Mouse (Mus musculus): ENCODE results near the gene Samm50. TPM values are rescaled to one million over a fixed set of nuclear protein-coding genes. Genes with fewer than 3 reads are reported as not detected.
A peak's percentile ranks its signal among the peaks of the same experiment; 100 is the strongest.

Gene Samm50
- total and polyA plus RNA-seq, 3 experiments = 55.3 to 132 (median 79.3) TPM

DNA sequence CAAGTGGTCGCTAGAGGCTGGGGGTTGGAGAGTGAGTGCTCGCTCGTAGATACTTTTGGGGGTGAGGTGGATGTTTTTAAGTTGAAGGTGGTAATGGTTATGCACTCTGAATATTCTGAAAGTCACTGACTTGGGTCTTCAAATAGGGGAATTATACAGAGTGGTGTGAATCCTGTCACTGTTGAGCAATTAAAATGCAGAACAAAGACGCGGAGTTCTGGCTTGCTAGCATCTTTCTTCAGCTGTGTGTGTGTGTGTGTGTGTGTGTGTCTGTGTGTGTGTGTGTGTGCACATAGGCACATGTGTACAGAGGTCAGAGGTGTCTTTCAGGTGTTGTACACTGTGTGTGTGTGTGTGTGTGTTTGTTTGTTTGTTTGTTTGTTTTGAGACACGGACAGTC lies 54.2 kb downstream of the Samm50 start:
- Histone ChIP-seq H3K4me3 (replicated peaks in 1 of 3; ENCODE audit: low read depth in 2 of 3, low read length in 2 of 3, poor library complexity in 1 of 3) (no peak overlapping the region), H3K27me3 (replicated peaks) (peaks cover 3% of the 10 kb centered on the region), H3K36me3 (replicated peaks in 1 of 2; ENCODE audit: control insufficient read depth in 1 of 2, insufficient read depth in 1 of 2, low read length in 1 of 2) (no peaks in the 10 kb centered on the region), H3K4me1 (ENCODE audit: control insufficient read depth in 1 of 2, insufficient read depth in 2 of 2) (peaks cover 0 to 10% of the 10 kb centered on the region in 2 experiments; a peak in 2 of 4 replicates), H3K27ac (ENCODE audit: insufficient read depth, low read depth) (no peak overlapping the region), H3K9me3 (replicated peaks; ENCODE audit: low read length) (peaks cover 9% of the 10 kb centered on the region), H3K4me2 (ENCODE audit: insufficient read depth, low read depth, poor library complexity, severe bottlenecking) (no peak overlapping the region), H3K9ac (ENCODE audit: insufficient read depth, low read depth) (no peak overlapping the region), H3K79me2 (replicated peaks; ENCODE audit: control insufficient read depth, extremely low read depth, insufficient read depth, poor library complexity, severe bottlenecking) (no peaks in the 10 kb centered on the region)
- no peak for TF ChIP-seq EP300 (IDR thresholded peaks at IDR 0.05; ENCODE audit: low read length)
- TF ChIP-seq NRF1 (IDR thresholded peaks at IDR 0.05; ENCODE audit: low read depth, low read length) = no peak
- TF ChIP-seq TCF12 (IDR thresholded peaks at IDR 0.05; ENCODE audit: low read depth, low read length) = no peak
- TF ChIP-seq ELF1 (IDR thresholded peaks at IDR 0.05; ENCODE audit: low read depth, low read length) = no peak
- TF ChIP-seq RAD21 (IDR thresholded peaks at IDR 0.05; ENCODE audit: low read depth, low read length) = no peak
- TF ChIP-seq E2F4 (IDR thresholded peaks at IDR 0.05; ENCODE audit: insufficient replicate concordance, low read depth, low read length) = no peak
- TF ChIP-seq CHD2 (IDR thresholded peaks at IDR 0.05; ENCODE audit: low read length) = no peak
- no peak for TF ChIP-seq BHLHE40 (IDR thresholded peaks at IDR 0.05; ENCODE audit: low read depth, low read length)
- TF ChIP-seq MEF2A (IDR thresholded peaks at IDR 0.05; ENCODE audit: borderline replicate concordance, low read depth, low read length) = no peak
- TF ChIP-seq USF1 (IDR thresholded peaks at IDR 0.05; ENCODE audit: low read depth, low read length) = no peak
- DNase-seq (ENCODE audit: extremely low read depth) = no peak
- dilution Hi-C loops (cut with MboI; ENCODE audit: extremely low pct_ligation_motif_present, extremely low pct_unique_long_range_greater_than_20kb, low sequenced_read_pairs) (no loop called here), in situ Hi-C loops (cut with MboI; ENCODE audit: low pct_ligation_motif_present, low pct_unique_long_range_greater_than_20kb, low sequenced_read_pairs) (no loop called here)

DNA sequence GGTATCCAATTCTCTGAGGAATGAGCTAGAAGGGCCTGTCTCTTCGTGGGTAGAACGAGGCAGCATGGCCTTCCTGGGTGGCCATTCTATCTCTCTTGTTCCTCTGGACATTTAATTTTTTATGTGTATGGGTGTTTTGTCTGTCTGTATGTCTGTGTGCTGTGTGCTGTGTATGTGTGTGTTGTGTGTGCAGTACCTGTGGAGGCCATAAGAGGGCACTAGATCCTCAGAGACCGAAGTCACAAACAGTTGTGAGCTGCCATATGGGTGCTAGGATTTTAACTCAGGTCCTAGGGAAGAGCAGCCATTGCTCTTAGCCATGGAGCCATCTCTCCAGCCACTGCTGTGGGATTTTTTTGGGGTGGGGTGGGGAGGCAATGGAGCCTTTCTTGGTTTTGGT lies 55.3 kb downstream of the Samm50 start:
- Histone ChIP-seq H3K27ac (ENCODE audit: insufficient read depth, low read depth) (no peak overlapping the region), H3K4me2 (ENCODE audit: insufficient read depth, low read depth, poor library complexity, severe bottlenecking) (no peak overlapping the region), H3K9me3 (replicated peaks; ENCODE audit: low read length) (peaks cover 9% of the 10 kb centered on the region), H3K27me3 (replicated peaks) (peaks cover 5% of the 10 kb centered on the region), H3K9ac (ENCODE audit: insufficient read depth, low read depth) (no peak overlapping the region), H3K4me3 (replicated peaks in 1 of 3; ENCODE audit: low read depth in 2 of 3, low read length in 2 of 3, poor library complexity in 1 of 3) (no peak overlapping the region), H3K4me1 (ENCODE audit: control insufficient read depth in 1 of 2, insufficient read depth in 2 of 2) (0 out of 4 replicates have a peak, but pooled peaks cover 0 to 3% of the 10 kb centered on the region in 2 experiments), H3K36me3 (replicated peaks in 1 of 2; ENCODE audit: control insufficient read depth in 1 of 2, insufficient read depth in 1 of 2, low read length in 1 of 2) (no peaks in the 10 kb centered on the region), H3K79me2 (replicated peaks; ENCODE audit: control insufficient read depth, extremely low read depth, insufficient read depth, poor library complexity, severe bottlenecking) (no peaks in the 10 kb centered on the region)
- no peak for DNase-seq (ENCODE audit: extremely low read depth)
- dilution Hi-C loops (cut with MboI; ENCODE audit: extremely low pct_ligation_motif_present, extremely low pct_unique_long_range_greater_than_20kb, low sequenced_read_pairs) (no loop called here), in situ Hi-C loops (cut with MboI; ENCODE audit: low pct_ligation_motif_present, low pct_unique_long_range_greater_than_20kb, low sequenced_read_pairs) (no loop called here)
- peak in 1 of 2 experiments; percentile 21; a peak in 1 of 4 replicates for TF ChIP-seq CTCF (conservative IDR thresholded peaks at IDR 0.05 in 1 of 2, IDR thresholded peaks at IDR 0.05 in 1 of 2; ENCODE audit: low read depth in 2 of 2, low read length in 2 of 2)
- no peak for TF ChIP-seq SIN3A (IDR thresholded peaks at IDR 0.05; ENCODE audit: low read length)
- no peak for TF ChIP-seq ETS1 (conservative IDR thresholded peaks at IDR 0.05; ENCODE audit: low read depth, low read length)
- TF ChIP-seq RCOR1 (conservative IDR thresholded peaks at IDR 0.05; ENCODE audit: low read depth, low read length) = no peak
- no peak for TF ChIP-seq JUN (IDR thresholded peaks at IDR 0.05; ENCODE audit: insufficient read depth, low read depth, low read length)
- TF ChIP-seq IRF4 (IDR thresholded peaks at IDR 0.05; ENCODE audit: low read depth, low read length) = no peak

Measured in CH12.LX (cell line).